Mouse (Mus musculus) hindbrain, embryonic 15.5 days (tissue): ENCODE data around the gene Hps6. TPM values are rescaled to one million over a fixed set of nuclear protein-coding genes. Genes with fewer than 3 reads are reported as not detected.
A peak's percentile ranks its signal among the peaks of the same experiment; 100 is the strongest.

Source experiments
- ATAC-seq: fragments of 200-750 bp; cut with Nextera tagmentation; 2 replicates; pipeline ENCODE4 v1.8.0; 2017; ENCODE audit warnings: low read depth, moderate number of reproducible peaks, moderate TSS enrichment; ENCODE audit not compliant: low FRiP score
- H3K27ac ChIP-seq: fragments of 300-500 bp; sonication (generic); replicated peaks from 2 replicates; pipeline ENCODE4 v1.5.1; 2015; ENCODE audit warnings: mild to moderate bottlenecking, inconsistent platforms
- H3K27me3 ChIP-seq: fragments of 300-500 bp; sonication (generic); 2 replicates; pipeline ENCODE4 v1.6.1; 2015; ENCODE audit warnings: control low read depth, inconsistent platforms
- H3K36me3 ChIP-seq: fragments of 300-500 bp; sonication (generic); 2 replicates; pipeline ENCODE4 v1.6.1; 2015; ENCODE audit warnings: control low read depth, inconsistent platforms
- H3K4me1 ChIP-seq: fragments of 300-500 bp; sonication (generic); replicated peaks from 2 replicates; pipeline ENCODE4 v1.6.1; 2015; ENCODE audit warnings: control low read depth, inconsistent platforms
- H3K4me2 ChIP-seq: fragments of 300-500 bp; sonication (generic); 2 replicates; pipeline ENCODE4 v1.6.1; 2015; ENCODE audit warnings: moderate library complexity, mild to moderate bottlenecking, inconsistent platforms
- H3K4me3 ChIP-seq: fragments of 300-500 bp; sonication (generic); 2 replicates; pipeline ENCODE4 v1.5.1; 2015; ENCODE audit warnings: mild to moderate bottlenecking, inconsistent platforms
- H3K9ac ChIP-seq: fragments of 300-500 bp; sonication (generic); 2 replicates; pipeline ENCODE4 v1.6.1; 2015; ENCODE audit warnings: inconsistent platforms
- H3K9me3 ChIP-seq: fragments of 300-500 bp; sonication (generic); 2 replicates; pipeline ENCODE4 v1.6.1; 2016; ENCODE audit warnings: control low read depth, inconsistent platforms
- WGBS: fragments of 180-500 bp; shearing (Covaris S2); methylation state at CpG from one replicate; pipeline ENCODE4 v1.1.7; 2015; 5-methylcytosine and 5-hydroxymethylcytosine counted together
- polyA plus RNA-seq: library from polyadenylated mRNA; unstranded; fragments of >200 nt; fragmentation: Nextera tagmentation; extraction: Ambion mirVana; gene quantifications from 2 replicates; pipeline ENCODE4 v1.2.1, GENCODE M21; 2015

Gene Hps6
- polyA plus RNA-seq, 1 experiment from 2014 or later: 5.0 TPM

DNA sequence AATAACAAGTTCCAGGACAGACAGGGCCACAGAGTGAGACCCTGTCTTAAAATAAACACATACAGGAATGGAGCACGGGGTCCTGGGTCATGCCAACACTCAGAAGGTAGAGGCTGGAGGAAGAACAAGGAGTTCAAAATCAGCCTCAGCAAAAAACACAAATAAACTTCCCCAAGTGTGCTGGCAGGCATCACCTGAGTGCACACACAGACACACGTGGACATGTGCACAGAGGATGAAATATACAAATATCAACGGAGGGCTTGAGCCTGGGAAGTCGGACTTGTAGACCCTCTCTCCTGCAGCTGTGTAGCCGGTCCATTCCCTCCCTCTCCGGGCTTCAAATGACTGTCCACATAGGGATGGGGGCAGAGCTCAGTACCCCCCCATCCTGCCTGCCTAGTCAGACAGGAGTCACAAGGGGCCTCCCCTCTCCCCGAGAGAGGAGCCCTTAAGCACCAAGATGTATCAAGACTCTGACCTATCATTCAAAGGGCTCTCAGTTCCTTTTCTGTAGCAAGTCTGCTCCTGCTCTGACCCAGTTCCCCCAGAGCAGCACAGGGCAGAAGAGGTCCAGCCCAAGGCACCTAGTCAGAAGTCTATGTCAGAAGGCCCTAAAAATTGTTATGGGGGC lies 38.1 kb downstream of the Hps6 start:
- Histone ChIP-seq H3K36me3 (no peaks in the 10 kb centered on the region), H3K4me3 (peak overlapping the region; percentile 98), H3K27me3 (no peaks in the 10 kb centered on the region), H3K9ac (peak overlapping the region; percentile 46), H3K9me3 (no peaks in the 10 kb centered on the region), H3K27ac (peak overlapping the region; percentile 98), H3K4me2 (peak overlapping the region; percentile 96), H3K4me1 (peaks cover 82% of the 10 kb centered on the region)
- WGBS: 12% methylated on average over 7 of the region's 7 CpGs
- no peak for ATAC-seq

DNA sequence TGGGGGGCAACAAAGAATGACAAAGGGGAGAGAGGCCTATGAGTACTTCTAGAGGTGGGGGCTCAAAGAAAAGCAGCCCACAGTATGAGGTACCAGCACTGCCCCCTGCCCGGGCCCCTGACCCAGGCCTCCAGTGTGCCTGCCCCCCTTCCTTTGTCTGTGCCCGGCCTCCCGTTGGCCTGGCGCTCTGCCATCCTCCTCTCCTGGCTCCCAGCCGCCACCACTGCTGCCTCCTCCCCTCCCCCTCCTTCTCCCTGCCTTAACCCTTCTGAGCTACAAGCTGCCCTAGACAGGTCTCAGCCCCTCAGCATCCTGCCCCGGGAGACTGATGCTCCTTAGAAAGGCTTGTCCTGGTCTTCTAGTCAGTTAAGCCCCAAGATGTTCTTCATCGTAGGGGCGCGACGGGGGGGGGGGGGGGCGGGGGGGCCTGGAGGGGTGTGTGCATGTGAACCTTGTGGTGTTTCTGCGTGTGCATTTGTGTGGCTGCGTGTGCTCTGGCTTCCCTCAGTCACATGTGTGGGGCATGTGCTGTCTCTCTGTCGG lies 38.7 kb downstream of the Hps6 start:
- Histone ChIP-seq H3K4me3 (peak overlapping the region; percentile 98), H3K27ac (peak overlapping the region; percentile 98), H3K27me3 (no peaks in the 10 kb centered on the region), H3K9me3 (no peaks in the 10 kb centered on the region), H3K36me3 (no peaks in the 10 kb centered on the region), H3K9ac (peak overlapping the region; percentile 46), H3K4me2 (peak overlapping the region; percentile 96), H3K4me1 (peaks cover 82% of the 10 kb centered on the region)
- WGBS: 0% methylated on average over 10 of the region's 14 CpGs
- ATAC-seq: no peak

DNA sequence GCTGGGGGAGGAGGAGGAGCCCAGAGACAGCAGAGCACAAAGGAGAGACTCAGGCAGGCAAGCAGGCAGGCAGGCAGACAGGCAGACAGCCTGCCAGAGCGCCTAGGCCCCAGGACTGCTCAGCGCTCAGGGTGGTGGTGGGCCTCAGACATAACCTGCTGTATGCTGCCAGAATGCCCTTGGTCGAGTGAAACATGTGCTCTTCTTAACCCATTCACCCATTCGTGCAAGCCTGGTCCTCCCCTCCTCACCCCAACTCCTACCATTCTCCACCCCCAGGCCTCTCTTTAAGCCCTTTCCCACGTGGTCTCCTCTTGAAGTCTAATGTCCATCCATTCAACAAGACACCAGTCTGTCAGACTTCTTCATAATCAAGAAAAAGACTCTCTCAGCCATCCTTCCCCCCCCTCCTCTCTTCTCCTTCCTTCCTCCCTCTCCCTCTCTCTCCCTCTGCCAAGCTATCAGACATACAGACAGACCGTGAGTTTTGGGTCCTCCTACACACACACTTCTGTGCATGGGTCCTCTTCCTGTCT lies 39.2 kb downstream of the Hps6 start:
- H3K4me3 ChIP-seq: peak overlapping the region; percentile 98
- H3K27ac ChIP-seq: peak overlapping the region; percentile 98
- ATAC-seq: no peak; the same call in 1 of the 2 replicates
- H3K9me3 ChIP-seq: no peaks in the 10 kb centered on the region
- H3K36me3 ChIP-seq: no peaks in the 10 kb centered on the region
- no peaks in the 10 kb centered on the region for H3K27me3 ChIP-seq
- H3K4me2 ChIP-seq: peak overlapping the region; percentile 96
- 6% methylated on average over 6 of the region's 6 CpGs for WGBS
- H3K9ac ChIP-seq: peak overlapping the region; percentile 46
- peaks cover 79% of the 10 kb centered on the region for H3K4me1 ChIP-seq

DNA sequence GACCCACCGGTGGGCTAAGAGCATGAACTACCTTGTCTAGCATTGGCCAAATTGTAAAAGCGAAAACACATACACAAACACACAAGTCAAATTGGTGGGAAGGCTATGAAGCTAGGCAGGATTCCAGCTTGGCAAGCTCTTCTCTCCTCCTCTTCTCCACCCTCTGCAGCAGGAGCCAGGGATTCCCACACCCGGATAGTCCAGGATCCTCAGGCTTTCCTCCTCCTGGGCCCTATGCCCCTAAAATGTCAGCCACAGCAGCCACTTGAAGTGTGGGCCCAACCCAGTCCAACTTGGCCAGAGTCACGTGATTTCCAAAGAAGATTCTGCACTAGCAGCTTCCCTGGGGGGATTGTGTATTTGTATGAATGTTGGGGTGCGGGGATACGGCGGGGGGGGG lies 40.1 kb downstream of the Hps6 start:
- H3K4me1 ChIP-seq: peaks cover 70% of the 10 kb centered on the region
- H3K9me3 ChIP-seq: no peaks in the 10 kb centered on the region
- no peak for ATAC-seq
- H3K27me3 ChIP-seq: no peaks in the 10 kb centered on the region
- peak overlapping the region; percentile 98 for H3K27ac ChIP-seq
- H3K4me2 ChIP-seq: peak overlapping the region; percentile 96
- WGBS: 52% methylated on average over 7 of the region's 7 CpGs
- H3K4me3 ChIP-seq: peak overlapping the region; percentile 98
- H3K36me3 ChIP-seq: no peaks in the 10 kb centered on the region
- H3K9ac ChIP-seq: peak overlapping the region; percentile 98; the same call in 1 of the 2 replicates

DNA sequence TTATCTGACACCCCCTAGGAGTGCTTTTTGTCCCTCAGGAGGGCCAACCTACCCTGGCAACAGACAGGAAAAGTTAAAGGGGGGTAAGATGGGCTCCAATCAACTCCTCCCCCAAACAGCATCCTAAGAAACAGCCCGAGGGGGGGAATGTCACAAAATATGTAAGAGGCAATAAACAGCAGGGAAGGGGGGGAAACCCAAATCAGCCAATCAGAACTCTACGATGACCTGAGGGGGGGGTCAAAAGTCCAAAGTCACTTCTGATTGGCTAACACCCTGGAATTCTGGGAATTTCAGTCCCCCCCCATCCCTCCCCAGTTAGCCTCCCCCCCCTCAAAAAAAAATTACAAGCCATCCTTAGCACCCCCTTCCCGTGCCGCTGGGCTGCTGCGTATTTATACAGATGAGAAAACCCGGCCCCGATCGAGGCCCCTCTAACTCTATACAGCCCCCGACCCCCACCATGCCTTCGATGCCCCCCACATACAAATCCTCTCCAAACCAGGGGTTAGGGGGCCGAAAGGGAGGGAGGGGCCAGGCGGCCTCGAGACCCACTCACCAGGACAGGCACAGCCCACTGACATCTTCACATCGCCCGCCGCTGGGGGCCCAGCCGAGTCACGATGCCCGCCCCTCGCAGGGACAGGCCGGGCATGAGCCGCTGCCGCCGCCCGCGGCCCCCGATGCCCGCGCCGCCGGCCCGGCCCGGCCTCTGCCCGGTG lies 41.1 kb downstream of the Hps6 start, which contains the start of gene Pprc1:
Gene Pprc1, plus strand, starts transcription at position 616 of the 722 bp plus-strand sequence.
- under 1% methylated on average over 29 of the region's 34 CpGs for WGBS

DNA sequence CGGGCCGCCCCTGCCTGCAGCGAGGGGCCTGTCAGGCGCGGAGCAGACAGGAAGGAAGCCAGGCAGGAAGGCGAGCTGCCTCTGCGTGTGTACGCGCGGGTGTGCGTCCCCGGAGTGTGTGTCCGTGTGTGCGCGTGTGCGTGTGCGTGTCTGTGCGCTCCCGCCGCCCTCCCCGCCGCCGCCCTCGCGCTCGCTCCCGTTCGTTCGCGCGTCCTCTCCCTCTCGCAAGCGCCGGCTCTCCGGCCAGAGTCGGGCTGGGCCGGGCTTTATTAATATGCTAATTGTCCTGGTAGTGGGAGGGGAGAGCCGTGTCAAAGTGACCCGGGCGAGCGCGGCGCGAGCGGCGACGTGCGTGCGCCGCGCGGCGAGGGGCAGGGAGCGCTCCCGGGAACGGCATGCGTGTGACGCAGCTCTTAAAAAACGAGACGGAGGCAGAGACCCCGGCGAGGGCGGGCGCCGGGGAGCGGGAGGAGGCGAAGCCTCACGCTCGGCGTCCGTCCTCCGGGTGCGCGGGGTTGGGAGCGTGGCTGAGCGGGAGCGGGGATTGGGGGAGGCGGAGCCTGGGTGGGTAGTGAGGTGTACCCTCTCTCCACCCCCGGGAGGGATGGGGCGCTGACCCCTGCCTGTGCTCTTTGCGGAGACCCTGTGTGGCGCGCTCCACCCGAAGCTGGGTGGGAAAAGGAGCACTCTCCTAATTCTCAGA lies 41.8 kb downstream of the Hps6 start, which contains the start of gene Ldb1:
Gene Ldb1, minus strand, starts transcription at position 222 of the 703 bp plus-strand sequence.
- no peaks in the 10 kb centered on the region for H3K36me3 ChIP-seq
- no peaks in the 10 kb centered on the region for H3K27me3 ChIP-seq
- peak within 1 kb of the TSS; percentile 96 for H3K4me2 ChIP-seq
- peak within 1 kb of the TSS; percentile 98 for H3K4me3 ChIP-seq
- ATAC-seq: peak; percentile 83
- H3K4me1 ChIP-seq: peaks cover 60% of the 10 kb centered on the region
- H3K9me3 ChIP-seq: no peaks in the 10 kb centered on the region
- under 1% methylated on average over 71 of the region's 84 CpGs for WGBS
- peak within 1 kb of the TSS; percentile 98 for H3K27ac ChIP-seq
- peak within 1 kb of the TSS; percentile 98 for H3K9ac ChIP-seq

More for the DNA sequence above, 41.1 kb downstream of the Hps6 start, which contains the start of gene Pprc1:
- Histone ChIP-seq H3K4me1 (peaks cover 66% of the 10 kb centered on the region), H3K36me3 (no peaks in the 10 kb centered on the region), H3K9me3 (no peaks in the 10 kb centered on the region), H3K27me3 (no peaks in the 10 kb centered on the region), H3K4me2 (peak within 1 kb of the TSS; percentile 96), H3K4me3 (peak within 1 kb of the TSS; percentile 98), H3K9ac (peak within 1 kb of the TSS; percentile 98), H3K27ac (peak within 1 kb of the TSS; percentile 98)
- ATAC-seq: no peak

DNA sequence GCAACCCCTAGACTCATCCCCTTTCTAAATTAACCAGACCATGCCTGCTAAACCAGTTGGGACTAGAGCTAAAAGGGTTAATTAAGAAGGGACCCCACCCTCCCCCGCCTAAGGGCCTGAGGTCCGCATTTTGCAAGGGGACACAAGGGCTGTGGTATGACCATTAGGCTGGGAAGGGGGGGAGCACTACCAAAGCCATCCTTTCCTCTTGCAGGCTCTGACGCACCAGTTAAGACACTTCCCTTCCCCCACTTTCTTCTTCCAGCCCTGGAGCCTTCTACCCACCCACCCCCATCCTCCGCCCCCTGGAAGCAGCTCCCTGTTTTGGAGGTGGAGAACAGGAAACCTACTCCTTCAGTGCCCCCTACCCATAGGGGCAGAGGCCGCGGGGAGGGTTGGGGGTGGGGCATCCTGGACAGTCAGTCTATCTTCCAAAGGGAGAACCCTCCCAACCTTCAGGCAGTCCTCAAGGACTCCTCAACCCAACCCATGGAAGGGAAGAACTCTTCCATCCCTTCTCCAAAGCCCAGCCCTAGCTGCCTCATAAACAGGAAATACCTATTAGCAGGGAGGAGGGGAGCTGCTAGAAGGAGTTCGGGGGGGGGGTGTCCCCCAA lies 42.5 kb downstream of the Hps6 start:
- Histone ChIP-seq H3K4me3 (peak overlapping the region; percentile 98), H3K4me1 (peaks cover 54% of the 10 kb centered on the region), H3K4me2 (peak overlapping the region; percentile 96), H3K27ac (peak overlapping the region; percentile 98), H3K9ac (peak overlapping the region; percentile 98), H3K36me3 (no peaks in the 10 kb centered on the region), H3K27me3 (no peaks in the 10 kb centered on the region), H3K9me3 (no peaks in the 10 kb centered on the region)
- 0% methylated on average over 7 of the region's 7 CpGs for WGBS
- peak; percentile 49 for ATAC-seq

DNA sequence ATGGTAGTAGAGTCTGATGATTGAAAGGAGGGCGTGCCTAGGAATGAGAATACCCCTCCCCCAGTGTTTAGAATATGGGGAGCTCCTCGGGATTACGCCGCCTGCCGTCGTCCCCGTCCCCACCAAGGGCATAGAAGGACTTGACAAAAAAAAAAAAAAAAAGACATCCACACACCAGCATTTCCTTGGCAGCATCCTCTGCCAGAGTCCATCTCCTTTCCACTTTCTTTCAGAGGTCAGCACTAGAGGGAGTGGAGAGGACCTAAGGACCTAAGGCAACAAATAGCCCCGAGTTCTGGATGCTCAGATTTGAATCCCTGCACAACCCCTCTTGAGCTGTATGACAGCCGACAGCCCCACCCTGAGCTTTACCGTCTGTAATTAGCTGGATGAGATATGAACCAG lies 43.3 kb downstream of the Hps6 start:
- peak overlapping the region; percentile 98; the same call in 1 of the 2 replicates for H3K4me3 ChIP-seq
- 5% methylated on average over 10 of the region's 10 CpGs for WGBS

DNA sequence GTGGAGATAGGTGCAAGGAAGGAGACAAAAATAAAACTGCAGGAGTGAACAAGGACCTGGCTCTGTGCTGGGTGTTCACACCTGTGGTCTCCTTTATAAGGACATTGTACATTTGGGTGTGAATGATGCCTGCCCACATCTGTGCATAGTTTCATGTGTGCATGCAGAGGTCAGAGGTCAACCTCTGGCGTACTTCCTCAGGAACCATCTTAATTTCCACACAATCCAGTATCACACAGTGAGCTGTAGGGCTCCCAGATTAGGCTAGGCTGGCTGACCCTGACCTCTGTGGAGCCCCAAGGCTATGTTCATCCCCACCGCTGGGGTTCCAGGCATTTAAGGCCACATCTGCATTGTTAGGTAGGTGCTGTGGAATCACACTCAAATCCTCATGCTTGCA lies 44.1 kb downstream of the Hps6 start:
- Histone ChIP-seq H3K4me3 (no peak overlapping the region), H3K36me3 (no peaks in the 10 kb centered on the region), H3K27ac (no peak overlapping the region), H3K4me2 (no peak overlapping the region), H3K9ac (no peak overlapping the region), H3K4me1 (peaks cover 38% of the 10 kb centered on the region), H3K9me3 (no peaks in the 10 kb centered on the region), H3K27me3 (no peaks in the 10 kb centered on the region)
- 60% methylated on average over 2 of the region's 2 CpGs for WGBS
- ATAC-seq: no peak

More for the DNA sequence above, 43.3 kb downstream of the Hps6 start:
- H3K27me3 ChIP-seq: no peaks in the 10 kb centered on the region
- H3K9ac ChIP-seq: 0 out of 2 replicates have a peak overlapping the region, but pooled peaks have one; percentile 98
- peaks cover 46% of the 10 kb centered on the region for H3K4me1 ChIP-seq
- no peaks in the 10 kb centered on the region for H3K9me3 ChIP-seq
- H3K4me2 ChIP-seq: peak overlapping the region; percentile 96
- ATAC-seq: no peak
- no peaks in the 10 kb centered on the region for H3K36me3 ChIP-seq
- peak overlapping the region; percentile 98 for H3K27ac ChIP-seq

DNA sequence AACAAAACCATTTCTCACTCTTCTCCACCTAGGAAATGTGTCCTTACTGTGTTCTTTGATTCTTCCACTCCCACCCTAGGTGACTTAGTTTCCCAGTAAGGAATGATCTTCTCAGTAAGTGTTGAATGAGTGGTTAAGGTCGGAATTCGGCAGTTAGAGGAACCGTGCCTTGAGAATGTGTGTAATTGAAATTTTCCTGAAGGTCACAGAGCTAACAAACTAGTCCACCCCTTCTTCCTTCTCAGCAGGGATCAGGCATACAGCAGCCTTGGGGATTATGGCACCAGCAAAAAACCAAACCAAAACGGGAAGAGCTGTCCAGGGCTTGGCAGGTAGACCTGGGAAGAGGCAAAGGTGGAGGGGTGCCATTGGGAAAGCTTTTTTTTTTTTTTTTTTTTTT lies 45.8 kb downstream of the Hps6 start:
- no peak overlapping the region for H3K4me3 ChIP-seq
- no peak overlapping the region for H3K27ac ChIP-seq
- ATAC-seq: no peak
- H3K27me3 ChIP-seq: no peaks in the 10 kb centered on the region
- H3K9me3 ChIP-seq: no peaks in the 10 kb centered on the region
- H3K4me2 ChIP-seq: no peak overlapping the region
- H3K36me3 ChIP-seq: no peaks in the 10 kb centered on the region
- 76% methylated on average over 4 of the region's 4 CpGs for WGBS
- H3K4me1 ChIP-seq: peaks cover 21% of the 10 kb centered on the region
- H3K9ac ChIP-seq: no peak overlapping the region

DNA sequence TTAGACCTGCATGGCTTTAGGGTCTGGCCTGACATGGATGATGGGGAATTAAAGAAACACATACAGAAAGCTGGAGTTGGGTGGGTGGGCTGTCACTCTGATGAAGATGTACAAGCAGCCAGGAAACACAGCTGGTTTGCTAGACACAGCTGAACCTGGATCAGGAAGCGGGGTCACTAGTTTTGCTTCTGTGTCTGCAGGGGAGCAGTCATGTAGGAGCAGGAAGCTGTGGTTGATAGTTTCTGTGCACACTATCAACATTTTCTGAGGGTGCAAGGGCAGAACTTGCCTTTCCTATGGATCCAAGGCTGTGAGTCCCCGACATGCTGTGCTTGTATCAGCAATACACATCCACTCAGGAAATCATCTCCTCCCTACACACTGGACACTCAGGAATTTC lies 47.2 kb downstream of the Hps6 start:
- Histone ChIP-seq H3K4me2 (no peak overlapping the region), H3K4me3 (no peak overlapping the region), H3K36me3 (no peaks in the 10 kb centered on the region), H3K9me3 (no peaks in the 10 kb centered on the region), H3K27ac (no peak overlapping the region), H3K27me3 (no peaks in the 10 kb centered on the region), H3K4me1 (peaks cover 18% of the 10 kb centered on the region), H3K9ac (no peak overlapping the region)
- 92% methylated on average over 2 of the region's 2 CpGs for WGBS
- no peak for ATAC-seq
